Mouse (Mus musculus) kidney, embryonic 14.5 days (tissue): ENCODE measurements at regions not wholly inside any gene's neighbourhood (a gene's known extent, or its start where the extent isn't known, plus 50 kb on each side); places are given as distances from the start of the nearest gene placed in this dataset.

Experiments used
- ATAC-seq: fragments of 200-750 bp; cut with Nextera tagmentation; 2 replicates; pipeline ENCODE4 v1.8.0; 2017; ENCODE audit warnings: moderate number of reproducible peaks, mild to moderate bottlenecking, moderate TSS enrichment, moderate library complexity; ENCODE audit not compliant: low FRiP score, low TSS enrichment
- H3K27ac ChIP-seq: fragments of 300-500 bp; sonication (generic); 2 replicates; pipeline ENCODE4 v1.5.1; 2014; ENCODE audit warnings: low read depth, mild to moderate bottlenecking, low read length, moderate library complexity, mixed read lengths
- H3K27me3 ChIP-seq: fragments of 300-500 bp; sonication (generic); 2 replicates; pipeline ENCODE4 v1.6.1; 2014; ENCODE audit warnings: mild to moderate bottlenecking, low read length; ENCODE audit not compliant: control insufficient read depth, insufficient read depth
- H3K36me3 ChIP-seq: fragments of 300-500 bp; sonication (generic); 2 replicates; pipeline ENCODE4 v1.6.1; 2014; ENCODE audit warnings: low read length, mixed read lengths; ENCODE audit not compliant: control insufficient read depth, insufficient read depth
- H3K4me1 ChIP-seq: fragments of 300-500 bp; sonication (generic); 2 replicates; pipeline ENCODE4 v1.6.1; 2014; ENCODE audit warnings: low read length, mixed read lengths; ENCODE audit not compliant: control insufficient read depth, insufficient read depth
- H3K4me2 ChIP-seq: fragments of 300-500 bp; sonication (generic); replicated peaks from 2 replicates; pipeline ENCODE4 v1.6.1; 2014; ENCODE audit warnings: low read depth, mild to moderate bottlenecking, low read length
- H3K4me3 ChIP-seq: fragments of 300-500 bp; sonication (generic); 2 replicates; pipeline ENCODE4 v1.5.1; 2014; ENCODE audit warnings: mild to moderate bottlenecking, low read length
- H3K9ac ChIP-seq: fragments of 300-500 bp; sonication (generic); 2 replicates; pipeline ENCODE4 v1.6.1; 2014; ENCODE audit warnings: low read depth, mild to moderate bottlenecking, low read length, moderate library complexity
- H3K9me3 ChIP-seq: fragments of 300-500 bp; sonication (generic); 2 replicates; pipeline ENCODE4 v1.6.1; 2016; ENCODE audit warnings: low read length; ENCODE audit not compliant: control insufficient read depth
- WGBS: fragments of 180-500 bp; shearing (Covaris S2); extraction: QIAGEN DNeasy Blood & Tissue Kit; methylation state at CpG from one replicate; pipeline ENCODE4 v1.1.7; 2014; 5-methylcytosine and 5-hydroxymethylcytosine counted together

DNA sequence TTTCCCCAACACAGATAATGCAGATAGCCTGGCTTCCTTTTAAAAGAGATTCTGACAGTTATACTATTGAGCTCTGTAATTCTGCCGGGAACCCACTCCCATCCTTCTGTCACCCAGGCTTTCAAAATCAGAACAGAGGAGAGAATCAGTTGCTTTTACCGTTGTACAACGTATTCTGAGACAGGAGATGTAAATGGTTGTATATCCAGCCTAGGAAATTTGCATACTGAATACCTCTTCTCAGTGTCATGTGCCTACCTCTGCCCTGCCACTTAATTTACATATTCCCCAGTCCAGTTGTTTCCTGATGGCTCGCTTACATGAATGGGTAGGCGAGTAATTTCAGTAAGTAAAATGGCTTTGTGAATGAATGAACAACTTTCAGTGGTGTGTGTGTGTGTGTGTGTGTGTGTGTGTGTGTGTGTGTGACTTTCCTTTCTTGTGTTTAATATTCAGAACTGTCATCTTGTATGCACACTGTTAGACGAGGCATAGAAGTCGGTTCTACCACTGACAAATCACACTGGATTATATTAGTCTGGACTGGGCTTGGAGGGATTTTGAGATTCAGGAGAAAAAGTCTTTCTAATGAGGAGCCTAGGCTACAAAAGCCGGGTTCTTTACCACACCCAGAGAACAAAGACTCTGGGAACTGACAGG, 282.2 kb upstream of the Cdh6 start:
- WGBS = 86% methylated on average over 8 of the region's 8 CpGs
- no peak for ATAC-seq

GRCm38 (mm10) chr15:13450385-13450784, 276.9 kb upstream of the Cdh6 start:
- WGBS = 89% methylated on average over 5 of the region's 5 CpGs
- Histone ChIP-seq H3K4me2 (no peak overlapping the region), H3K9me3 (no peaks in the 10 kb centered on the region), H3K27ac (no peak overlapping the region), H3K36me3 (no peaks in the 10 kb centered on the region), H3K4me1 (no peaks in the 10 kb centered on the region), H3K9ac (no peak overlapping the region), H3K4me3 (no peak overlapping the region), H3K27me3 (no peaks in the 10 kb centered on the region)
- ATAC-seq = no peak

More for the DNA sequence above, 282.2 kb upstream of the Cdh6 start:
- H3K4me3 ChIP-seq = no peak overlapping the region
- H3K36me3 ChIP-seq = no peaks in the 10 kb centered on the region
- H3K9ac ChIP-seq = no peak overlapping the region
- H3K27me3 ChIP-seq = no peaks in the 10 kb centered on the region
- H3K4me1 ChIP-seq = no peaks in the 10 kb centered on the region
- H3K27ac ChIP-seq = no peak overlapping the region
- H3K9me3 ChIP-seq = no peaks in the 10 kb centered on the region
- H3K4me2 ChIP-seq = no peak overlapping the region

GRCm38 (mm10) chr15:13434608-13435007, 261.1 kb upstream of the Cdh6 start:
- Histone ChIP-seq H3K9me3 (no peaks in the 10 kb centered on the region), H3K27ac (no peak overlapping the region), H3K4me1 (no peaks in the 10 kb centered on the region), H3K27me3 (no peaks in the 10 kb centered on the region), H3K9ac (no peak overlapping the region), H3K36me3 (no peaks in the 10 kb centered on the region), H3K4me3 (no peak overlapping the region), H3K4me2 (no peak overlapping the region)
- no peak for ATAC-seq
- WGBS = 79% methylated on average over 1 of the region's 1 CpGs

- H3K9ac ChIP-seq = no peak overlapping the region
- WGBS = 83% methylated on average over 2 of the region's 2 CpGs
- H3K27ac ChIP-seq = no peak overlapping the region
- H3K4me1 ChIP-seq = no peaks in the 10 kb centered on the region
- no peak overlapping the region for H3K4me3 ChIP-seq
- ATAC-seq = no peak
- no peak overlapping the region for H3K4me2 ChIP-seq
- no peaks in the 10 kb centered on the region for H3K9me3 ChIP-seq
- H3K27me3 ChIP-seq = no peaks in the 10 kb centered on the region
- H3K36me3 ChIP-seq = no peaks in the 10 kb centered on the region
These were observed 259.5 kb upstream of the Cdh6 start for GRCm38 (mm10) chr15:13432971-13433370.

DNA sequence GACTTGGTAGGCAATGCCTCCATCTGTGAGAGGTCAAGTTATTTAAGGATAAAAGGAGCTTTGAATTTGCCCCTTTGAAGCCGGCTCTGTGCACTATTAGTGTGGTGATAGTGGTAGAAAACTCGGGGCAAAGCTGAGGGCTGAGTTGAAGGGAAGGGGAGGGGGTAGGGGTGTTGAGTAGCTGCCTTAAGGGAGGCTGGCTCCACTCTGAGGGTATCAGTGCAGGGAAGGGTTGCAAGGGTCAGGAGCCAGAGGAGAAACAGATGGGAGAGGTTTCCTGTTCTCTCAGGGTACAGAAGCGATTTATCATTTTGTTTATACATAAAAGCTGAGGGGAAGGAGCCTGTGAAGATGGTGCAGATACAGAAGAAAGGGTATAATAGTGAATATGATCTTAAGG, 246.1 kb upstream of the Cdh6 start:
- peaks cover 3% of the 10 kb centered on the region; the same call in 1 of the 2 replicates for H3K4me1 ChIP-seq
- H3K4me2 ChIP-seq = no peak overlapping the region
- H3K9ac ChIP-seq = no peak overlapping the region
- 18% methylated on average over 3 of the region's 3 CpGs for WGBS
- ATAC-seq = peak; percentile 71
- H3K36me3 ChIP-seq = no peaks in the 10 kb centered on the region
- no peaks in the 10 kb centered on the region for H3K9me3 ChIP-seq
- no peaks in the 10 kb centered on the region for H3K27me3 ChIP-seq
- no peak overlapping the region for H3K4me3 ChIP-seq
- no peak overlapping the region for H3K27ac ChIP-seq

DNA sequence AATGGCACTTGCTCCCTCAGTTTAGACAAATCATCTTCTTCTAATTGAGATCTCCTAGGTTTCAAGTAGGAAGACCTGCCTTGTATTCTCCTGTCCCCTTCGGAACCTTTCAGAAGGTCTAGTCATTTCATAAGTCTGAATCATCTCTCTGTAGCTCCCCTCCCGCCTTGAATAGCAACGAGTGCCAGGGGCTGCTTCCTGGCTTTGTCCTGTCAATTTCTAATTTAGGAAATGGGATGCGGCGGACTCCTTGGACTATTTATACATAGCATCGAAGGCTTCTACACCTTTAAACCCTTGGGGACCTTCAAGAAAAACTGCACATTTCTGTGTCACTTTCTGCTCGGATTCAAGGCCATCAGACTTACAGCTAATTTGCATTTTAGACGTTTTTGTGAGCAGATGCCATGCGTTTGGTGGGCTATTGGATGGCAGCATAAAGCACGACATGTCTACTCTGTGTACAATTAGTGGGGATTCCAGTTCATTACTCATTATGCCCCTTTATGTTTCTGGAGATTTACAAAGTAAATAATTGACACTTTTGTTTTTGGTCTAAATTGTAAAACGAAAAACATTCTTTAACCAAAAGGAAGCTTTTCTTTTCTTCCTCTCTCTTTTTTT, 236.7 kb upstream of the Cdh6 start:
- no peaks in the 10 kb centered on the region for H3K36me3 ChIP-seq
- no peaks in the 10 kb centered on the region for H3K4me1 ChIP-seq
- no peak overlapping the region for H3K27ac ChIP-seq
- no peak for ATAC-seq
- H3K4me3 ChIP-seq = no peak overlapping the region
- no peak overlapping the region for H3K4me2 ChIP-seq
- H3K27me3 ChIP-seq = no peaks in the 10 kb centered on the region
- WGBS = 73% methylated on average over 11 of the region's 11 CpGs
- H3K9me3 ChIP-seq = no peaks in the 10 kb centered on the region
- H3K9ac ChIP-seq = no peak overlapping the region

DNA sequence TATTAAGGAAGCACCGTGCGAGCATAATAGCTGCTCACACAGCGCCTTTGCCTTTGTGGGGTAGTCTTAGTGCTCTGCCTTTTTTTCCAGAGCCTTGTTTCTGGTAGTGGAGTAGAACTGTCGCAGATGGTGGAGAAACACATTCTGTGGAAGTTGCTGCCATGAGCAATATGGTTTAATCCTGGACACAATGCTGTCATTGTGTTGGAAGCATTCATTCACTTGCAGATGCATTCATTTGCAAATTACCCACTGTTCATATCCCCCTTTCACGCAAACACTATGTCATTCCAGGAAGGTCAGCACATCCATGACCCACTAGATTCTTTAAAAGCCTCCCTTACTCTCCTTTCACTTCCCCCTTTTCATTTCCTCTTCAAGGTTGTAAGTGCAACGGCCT, 219.7 kb upstream of the Cdh6 start:
- no peak overlapping the region for H3K27ac ChIP-seq
- H3K4me1 ChIP-seq = no peaks in the 10 kb centered on the region
- no peak overlapping the region for H3K4me3 ChIP-seq
- ATAC-seq = no peak
- H3K36me3 ChIP-seq = no peaks in the 10 kb centered on the region
- WGBS = 67% methylated on average over 6 of the region's 6 CpGs
- H3K4me2 ChIP-seq = no peak overlapping the region
- no peaks in the 10 kb centered on the region for H3K9me3 ChIP-seq
- no peak overlapping the region for H3K9ac ChIP-seq
- no peaks in the 10 kb centered on the region for H3K27me3 ChIP-seq

- WGBS = 62% methylated on average over 4 of the region's 4 CpGs
- Histone ChIP-seq H3K9ac (no peak overlapping the region), H3K9me3 (no peaks in the 10 kb centered on the region), H3K4me2 (no peak overlapping the region), H3K27me3 (no peaks in the 10 kb centered on the region), H3K4me3 (no peak overlapping the region), H3K4me1 (no peaks in the 10 kb centered on the region), H3K36me3 (no peaks in the 10 kb centered on the region), H3K27ac (no peak overlapping the region)
- ATAC-seq = no peak
These were observed 217.9 kb upstream of the Cdh6 start for GRCm38 (mm10) chr15:13391331-13391730.

DNA sequence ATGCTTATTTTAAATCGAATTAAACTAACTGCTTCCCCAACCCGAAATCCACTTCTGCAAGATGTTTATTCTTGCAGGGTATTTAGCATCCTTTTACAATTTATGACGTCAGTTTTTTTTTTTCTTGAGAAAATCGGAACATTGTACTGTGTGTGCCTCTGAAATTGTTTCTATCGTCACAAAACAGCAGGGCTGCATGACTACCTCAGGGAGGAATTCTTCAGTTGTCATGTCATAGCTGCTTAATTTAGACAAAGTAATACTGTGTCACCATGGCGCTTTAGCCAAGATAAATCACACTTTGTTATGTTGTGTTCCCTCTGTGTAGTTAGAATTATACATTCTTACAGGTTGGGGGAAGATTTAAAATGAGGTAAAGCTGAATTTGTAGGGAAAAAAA, 211.3 kb upstream of the Cdh6 start:
- peak; percentile 60; the same call in 1 of the 2 replicates for ATAC-seq
- no peak overlapping the region for H3K4me3 ChIP-seq
- no peaks in the 10 kb centered on the region for H3K9me3 ChIP-seq
- H3K9ac ChIP-seq = no peak overlapping the region
- no peaks in the 10 kb centered on the region for H3K27me3 ChIP-seq
- H3K4me2 ChIP-seq = no peak overlapping the region
- 36% methylated on average over 6 of the region's 6 CpGs for WGBS
- H3K36me3 ChIP-seq = no peaks in the 10 kb centered on the region
- H3K27ac ChIP-seq = no peak overlapping the region
- no peaks in the 10 kb centered on the region for H3K4me1 ChIP-seq
